Mouse (Mus musculus) G1E (cell line): ENCODE measurements around the gene Syn3.

Experiments
- CTCF ChIP-seq: IDR thresholded peaks from 2 replicates; pipeline ENCODE4 v1.5.1; 2012; ENCODE audit warnings: low read depth, low read length, inconsistent platforms, mixed read lengths
- GATA1 ChIP-seq: IDR thresholded peaks from 2 replicates; pipeline ENCODE4 v1.6.1; 2012; ENCODE audit warnings: borderline replicate concordance, low read length, inconsistent platforms, mixed read lengths

DNA sequence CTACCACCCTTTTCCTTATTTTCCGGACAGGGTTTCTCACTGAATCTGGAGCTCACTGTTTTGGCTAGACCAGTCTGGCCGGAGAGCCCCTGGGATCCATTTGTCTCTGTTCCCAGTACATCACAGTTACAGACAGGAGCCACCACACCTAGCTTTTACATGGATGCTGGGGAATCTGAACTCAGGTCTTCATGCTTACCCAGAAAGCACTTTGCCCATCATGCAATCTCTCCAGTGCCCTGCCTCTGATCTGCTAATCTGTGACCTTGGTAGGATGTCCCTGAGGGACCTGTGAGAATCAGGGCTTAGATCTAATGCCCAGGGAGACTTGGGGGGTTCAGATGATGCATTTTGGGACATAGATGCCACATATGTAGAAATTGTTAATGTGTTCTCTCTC, 373.3 kb downstream of the Syn3 start:
- TF ChIP-seq CTCF (no peak), GATA1 (no peak)
